Mouse (Mus musculus) lung, embryonic 15.5 days (tissue): ENCODE measurements around the gene Rab1a. TPM values are rescaled to one million over a fixed set of nuclear protein-coding genes. Genes with fewer than 3 reads are reported as not detected.
"Not testable (repeated sequence)": the region's sequence is repeated elsewhere in the genome, so short reads cannot be mapped to it uniquely, and the experiment has no call there.

Experiments used
- ATAC-seq: fragments of 200-750 bp; cut with Nextera tagmentation; 2 replicates; pipeline ENCODE4 v1.8.0; 2017; ENCODE audit warnings: moderate number of reproducible peaks, borderline replicate concordance; ENCODE audit not compliant: low FRiP score, low TSS enrichment; ENCODE audit errors: extremely low read depth
- H3K27ac ChIP-seq: fragments of 300-500 bp; sonication (generic); 2 replicates; pipeline ENCODE4 v1.5.1; 2015; ENCODE audit warnings: moderate library complexity, mild to moderate bottlenecking, inconsistent platforms
- H3K27me3 ChIP-seq: fragments of 300-500 bp; sonication (generic); 2 replicates; pipeline ENCODE4 v1.6.1; 2015; ENCODE audit warnings: inconsistent platforms
- H3K36me3 ChIP-seq: fragments of 300-500 bp; sonication (generic); 2 replicates; pipeline ENCODE4 v1.6.1; 2015; ENCODE audit warnings: inconsistent platforms
- H3K4me1 ChIP-seq: fragments of 300-500 bp; sonication (generic); 2 replicates; pipeline ENCODE4 v1.6.1; 2015; ENCODE audit warnings: inconsistent platforms
- H3K4me2 ChIP-seq: fragments of 300-500 bp; sonication (generic); 2 replicates; pipeline ENCODE4 v1.6.1; 2015; ENCODE audit warnings: inconsistent platforms, mild to moderate bottlenecking, moderate library complexity
- H3K4me3 ChIP-seq: fragments of 300-500 bp; sonication (generic); 2 replicates; pipeline ENCODE4 v1.5.1; 2015; ENCODE audit warnings: mild to moderate bottlenecking, inconsistent platforms
- H3K9ac ChIP-seq: fragments of 300-500 bp; sonication (generic); 2 replicates; pipeline ENCODE4 v1.6.1; 2015; ENCODE audit warnings: inconsistent platforms
- H3K9me3 ChIP-seq: fragments of 300-500 bp; sonication (generic); 2 replicates; pipeline ENCODE4 v1.6.1; 2016; ENCODE audit warnings: inconsistent platforms
- WGBS: fragments of 180-500 bp; shearing (Covaris S2); methylation state at CpG from one replicate; pipeline ENCODE4 v1.1.7; 2015; 5-methylcytosine and 5-hydroxymethylcytosine counted together
- polyA plus RNA-seq: library from polyadenylated mRNA; unstranded; fragments of >200 nt; fragmentation: Nextera tagmentation; extraction: Ambion mirVana; gene quantifications from 2 replicates; pipeline ENCODE4 v1.2.1, GENCODE M21; 2015

The Rab1a gene
- polyA plus RNA-seq: 274 and 283 TPM in 2 replicates

DNA sequence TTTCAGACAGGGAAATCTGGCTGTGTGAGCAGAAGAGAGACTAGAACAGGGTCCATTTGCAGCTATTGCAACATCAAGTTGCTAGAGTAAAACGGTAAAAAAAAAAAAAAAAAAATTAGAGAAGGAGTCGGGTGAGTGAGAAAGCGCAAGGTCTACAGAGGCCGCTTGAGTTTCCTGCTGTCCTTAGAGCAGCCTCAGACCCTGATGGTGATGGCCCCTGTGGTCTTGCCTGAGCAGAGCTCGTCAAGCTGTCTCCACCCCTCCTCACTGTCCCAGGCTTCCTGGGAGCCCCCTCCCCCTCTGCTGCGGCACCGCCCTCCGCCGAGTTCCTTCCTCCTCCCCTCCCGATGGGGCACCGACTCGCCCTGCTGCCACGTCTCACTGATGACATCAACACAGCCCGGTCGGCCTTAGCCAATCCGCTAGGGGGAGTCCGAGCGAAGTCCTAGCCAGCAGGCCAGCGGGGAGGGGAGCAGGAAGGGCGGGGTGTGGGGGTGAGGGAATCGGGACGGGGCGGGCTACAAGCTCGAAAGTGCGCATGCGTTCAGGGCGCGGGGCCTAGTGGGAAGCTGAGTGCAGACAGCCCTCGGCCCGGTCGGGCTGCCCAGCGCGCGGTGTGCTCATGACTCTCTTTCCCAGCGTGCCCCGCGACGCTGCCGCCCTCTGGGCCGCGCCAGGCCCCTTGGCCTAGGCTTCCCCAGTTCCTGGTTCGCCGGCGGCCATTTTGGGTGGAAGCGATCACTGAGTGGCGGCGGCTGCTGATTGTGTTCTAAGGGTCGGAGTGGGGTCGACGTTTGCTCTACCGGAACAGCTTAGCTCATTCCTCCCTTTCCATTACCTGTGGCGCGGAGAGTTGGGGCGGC lies at the start of gene Rab1a:
Gene Rab1a, plus strand, starts transcription at position 720 of the 863 bp plus-strand sequence.
- no peaks in the 10 kb centered on the region for H3K36me3 ChIP-seq
- peak within 1 kb of the TSS; percentile 100 for H3K4me3 ChIP-seq
- H3K4me1 ChIP-seq: peaks cover 26% of the 10 kb centered on the region
- WGBS: under 1% methylated on average over 54 of the region's 54 CpGs
- peak within 1 kb of the TSS; percentile 98 for H3K27ac ChIP-seq
- no peaks in the 10 kb centered on the region for H3K9me3 ChIP-seq
- peak; percentile 98 for ATAC-seq
- peak within 1 kb of the TSS; percentile 70 for H3K4me2 ChIP-seq
- peak within 1 kb of the TSS; percentile 98 for H3K9ac ChIP-seq
- no peaks in the 10 kb centered on the region for H3K27me3 ChIP-seq

DNA sequence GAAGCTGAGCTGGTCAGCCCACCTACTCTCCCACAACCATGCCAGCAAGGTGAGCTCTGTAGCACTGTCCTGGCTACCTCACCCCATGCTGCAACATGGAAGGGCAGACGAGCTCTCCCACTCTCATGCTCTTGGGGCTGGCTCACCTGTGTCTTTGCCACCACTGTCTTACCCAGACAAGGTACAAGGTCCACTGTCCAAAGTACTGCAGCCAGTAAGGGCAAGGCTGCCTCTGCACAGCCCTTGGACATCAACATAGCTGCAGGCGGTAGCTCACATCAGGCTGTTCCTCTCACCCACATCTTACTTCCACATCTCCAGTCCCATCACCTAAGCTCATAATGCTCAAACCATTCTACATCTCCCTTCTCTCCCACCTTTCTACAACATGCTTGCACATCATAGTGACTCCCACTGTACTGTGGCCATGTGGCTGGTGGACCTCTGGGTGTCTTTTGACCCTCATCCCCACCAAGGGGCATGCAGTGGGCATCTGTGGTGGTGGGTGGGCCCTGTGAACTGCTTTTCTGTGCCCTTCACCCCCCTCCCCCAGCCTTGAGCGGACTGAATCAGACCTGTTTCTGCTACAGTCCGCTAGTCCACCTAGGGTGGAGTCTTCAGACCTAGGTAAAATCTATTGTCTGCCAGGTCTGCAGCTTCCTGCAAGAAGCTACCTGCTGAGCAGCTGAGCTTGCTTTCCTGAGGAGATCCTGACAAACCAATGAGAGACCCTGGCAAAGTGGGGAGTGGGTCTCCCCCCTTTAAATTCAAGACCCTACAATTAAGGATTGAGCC lies 48.9 kb upstream of the Rab1a start:
- no peak overlapping the region for H3K27ac ChIP-seq
- no peak overlapping the region for H3K9ac ChIP-seq
- H3K4me1 ChIP-seq: no peaks in the 10 kb centered on the region
- WGBS: 77% methylated on average over 4 of the region's 4 CpGs
- ATAC-seq: no peak
- no peak overlapping the region for H3K4me2 ChIP-seq
- H3K27me3 ChIP-seq: no peaks in the 10 kb centered on the region
- no peak overlapping the region for H3K4me3 ChIP-seq
- no peaks in the 10 kb centered on the region for H3K36me3 ChIP-seq
- H3K9me3 ChIP-seq: no peaks in the 10 kb centered on the region

DNA sequence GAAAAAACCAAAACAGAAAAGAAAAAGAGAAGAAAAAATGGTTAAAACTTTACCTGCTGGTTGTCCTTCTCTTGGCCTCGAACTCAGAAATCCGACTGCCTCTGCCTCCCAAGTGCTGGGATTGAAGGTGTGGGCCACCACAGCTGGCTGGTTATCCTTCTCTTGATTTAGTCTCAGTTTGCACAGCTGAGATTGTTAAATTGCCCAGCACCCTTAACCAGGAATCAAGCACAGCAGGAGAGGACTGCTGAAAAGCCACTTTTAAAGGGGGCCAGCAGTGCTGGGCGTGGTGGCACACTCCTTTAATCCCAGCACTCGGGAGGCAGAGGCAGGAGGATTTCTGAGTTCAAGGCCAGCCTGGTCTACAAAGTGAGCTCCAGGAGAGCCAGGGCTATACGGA lies 47.7 kb upstream of the Rab1a start:
- 91% methylated on average over 5 of the region's 5 CpGs for WGBS
- H3K4me1 ChIP-seq, H3K27me3 ChIP-seq, H3K9me3 ChIP-seq, H3K4me2 ChIP-seq, ATAC-seq, H3K27ac ChIP-seq, H3K9ac ChIP-seq, H3K36me3 ChIP-seq, H3K4me3 ChIP-seq: not testable (repeated sequence)

DNA sequence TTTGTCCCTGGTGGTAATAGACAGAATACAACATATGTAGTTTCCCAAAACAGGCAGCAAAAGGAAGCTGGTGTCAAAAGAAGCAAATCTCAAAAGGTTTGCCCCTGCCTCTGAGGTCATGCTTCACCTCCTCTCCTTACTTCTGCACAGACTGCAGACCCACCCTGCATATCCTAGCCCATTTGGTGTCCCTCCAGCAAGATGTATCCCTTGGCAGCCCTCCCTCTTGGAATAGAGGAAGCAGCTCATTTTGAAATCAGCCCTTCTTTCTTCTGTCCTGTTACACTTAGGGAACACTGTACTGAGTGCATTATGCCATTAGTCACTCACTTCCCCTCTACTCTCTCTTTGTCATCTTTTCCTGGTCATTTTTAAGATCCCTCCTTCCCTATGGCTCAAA lies 42.4 kb upstream of the Rab1a start:
- no peaks in the 10 kb centered on the region for H3K27me3 ChIP-seq
- H3K4me1 ChIP-seq: no peaks in the 10 kb centered on the region
- H3K4me3 ChIP-seq: no peak overlapping the region
- no peaks in the 10 kb centered on the region for H3K9me3 ChIP-seq
- no peak overlapping the region for H3K4me2 ChIP-seq
- H3K9ac ChIP-seq: no peak overlapping the region
- H3K36me3 ChIP-seq: no peaks in the 10 kb centered on the region
- ATAC-seq: no peak
- no peak overlapping the region for H3K27ac ChIP-seq

DNA sequence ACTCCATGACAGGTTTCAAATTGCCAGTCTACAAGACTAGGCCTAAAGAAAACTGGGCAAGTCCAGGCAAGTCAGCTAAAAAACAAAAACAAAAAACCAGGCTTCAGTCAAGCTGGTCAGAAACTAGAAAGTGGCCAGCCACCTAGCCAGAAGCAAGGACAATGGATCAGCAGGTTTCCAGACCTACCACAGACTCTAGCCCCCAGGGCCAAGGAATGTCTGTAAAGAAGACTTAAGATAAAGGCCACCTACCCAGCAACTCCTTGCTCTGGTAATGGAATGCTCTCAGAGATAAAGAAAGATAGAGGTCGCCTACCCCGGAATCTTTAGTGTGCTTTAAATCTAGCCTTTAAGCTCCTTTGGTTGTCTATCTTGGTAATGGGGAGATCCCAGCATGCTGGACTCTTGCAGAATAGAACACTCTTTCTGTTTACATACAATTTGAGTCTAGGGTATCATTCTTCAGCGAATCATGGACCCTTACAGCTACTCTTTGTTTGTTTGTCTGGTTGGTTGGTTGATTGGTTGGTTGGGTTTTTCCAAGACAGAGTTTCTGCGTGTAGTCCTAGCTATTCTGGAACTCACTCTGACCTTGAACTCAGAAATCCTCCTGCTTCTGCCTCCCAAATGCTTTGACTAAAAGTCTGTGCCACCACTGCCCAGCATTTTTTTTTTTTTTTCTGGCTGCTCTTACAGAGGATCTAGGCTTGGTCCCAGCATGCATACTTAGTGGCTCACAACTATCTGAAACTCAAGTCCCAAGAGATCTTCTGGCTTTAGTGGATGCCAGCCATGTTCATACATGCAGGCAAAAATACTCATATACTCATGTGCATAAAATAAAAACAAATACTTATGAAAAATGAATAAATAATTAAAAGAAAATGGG lies 36.0 kb upstream of the Rab1a start:
- H3K4me3 ChIP-seq: no peak overlapping the region
- 54% methylated on average over 4 of the region's 4 CpGs for WGBS
- H3K27ac ChIP-seq: no peak overlapping the region
- no peak overlapping the region for H3K4me2 ChIP-seq
- no peaks in the 10 kb centered on the region for H3K36me3 ChIP-seq
- H3K9me3 ChIP-seq: no peaks in the 10 kb centered on the region
- H3K4me1 ChIP-seq: no peaks in the 10 kb centered on the region
- ATAC-seq: no peak
- no peaks in the 10 kb centered on the region for H3K27me3 ChIP-seq
- H3K9ac ChIP-seq: no peak overlapping the region

DNA sequence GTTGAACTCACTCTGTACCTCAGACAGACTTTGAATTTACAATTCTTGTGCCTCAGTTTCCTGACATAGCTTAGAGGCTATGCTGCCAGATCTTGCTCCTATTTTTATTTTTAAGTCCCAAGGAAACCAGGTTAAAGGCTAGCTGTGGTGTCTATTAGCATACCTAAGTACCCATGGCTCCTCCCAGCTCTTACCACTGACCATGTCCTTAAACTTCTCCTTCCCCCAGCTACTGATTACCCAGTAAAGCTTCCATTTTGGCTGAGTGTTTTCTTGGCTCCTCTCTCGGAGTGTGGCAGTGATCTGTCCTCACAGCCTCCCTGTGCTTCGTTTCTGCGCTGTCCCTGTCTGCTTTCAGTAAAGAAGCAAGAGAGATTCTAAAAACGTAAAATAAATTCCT lies 35.2 kb upstream of the Rab1a start:
- WGBS: 83% methylated on average over 4 of the region's 4 CpGs
- Histone ChIP-seq H3K4me1 (no peaks in the 10 kb centered on the region), H3K4me3 (no peak overlapping the region), H3K36me3 (no peaks in the 10 kb centered on the region), H3K9ac (no peak overlapping the region), H3K27me3 (no peaks in the 10 kb centered on the region), H3K27ac (no peak overlapping the region), H3K9me3 (no peaks in the 10 kb centered on the region), H3K4me2 (no peak overlapping the region)
- no peak for ATAC-seq

DNA sequence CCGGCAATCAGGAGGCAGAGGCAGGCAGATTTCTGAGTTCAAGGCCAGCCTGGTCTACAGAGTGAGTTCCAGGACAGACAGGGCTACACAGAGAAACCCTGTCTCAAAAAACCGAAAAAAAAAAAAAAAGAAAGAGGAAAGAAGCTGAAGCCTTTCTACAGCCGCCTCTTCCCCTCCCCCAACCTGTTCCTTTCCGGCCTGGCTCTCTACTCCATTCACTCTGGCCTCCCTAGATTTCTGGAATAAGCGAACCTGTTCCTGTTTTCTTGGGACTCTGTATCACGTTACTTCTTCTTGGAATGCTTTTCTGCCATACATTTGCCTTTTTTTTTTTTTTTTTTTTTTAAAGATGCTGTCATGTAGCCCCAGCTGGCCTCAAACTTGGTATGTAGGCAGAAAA lies 34.8 kb upstream of the Rab1a start:
- H3K36me3 ChIP-seq, H3K9ac ChIP-seq, H3K4me1 ChIP-seq, ATAC-seq, H3K4me2 ChIP-seq, H3K27ac ChIP-seq, H3K9me3 ChIP-seq, H3K27me3 ChIP-seq, H3K4me3 ChIP-seq: not testable (repeated sequence)
- WGBS: 65% methylated on average over 6 of the region's 6 CpGs

DNA sequence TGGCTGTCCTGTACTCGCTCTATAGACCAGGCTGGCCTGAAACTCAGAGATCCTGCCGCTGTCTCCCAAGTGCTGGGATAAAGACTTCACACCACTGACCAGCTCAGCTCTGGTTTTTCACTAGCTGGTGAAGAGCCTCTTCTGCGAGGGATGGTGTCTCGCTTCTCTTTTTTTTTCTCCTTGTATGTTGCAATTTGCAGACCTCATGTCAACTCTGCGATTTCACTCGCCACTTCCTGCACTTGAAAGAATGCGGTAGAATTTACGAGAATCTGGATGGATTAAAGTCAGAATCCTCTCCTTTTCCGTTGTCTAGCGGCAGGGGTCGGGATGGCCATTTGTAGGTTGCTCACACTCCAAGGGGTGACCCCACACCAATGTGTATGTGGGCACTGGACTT lies 32.3 kb upstream of the Rab1a start:
- Histone ChIP-seq H3K27ac (no peak overlapping the region), H3K4me1 (no peaks in the 10 kb centered on the region), H3K9ac (no peak overlapping the region), H3K4me3 (no peak overlapping the region), H3K36me3 (no peaks in the 10 kb centered on the region), H3K9me3 (no peaks in the 10 kb centered on the region), H3K4me2 (no peak overlapping the region), H3K27me3 (no peaks in the 10 kb centered on the region)
- no peak for ATAC-seq
- WGBS: 78% methylated on average over 11 of the region's 11 CpGs

DNA sequence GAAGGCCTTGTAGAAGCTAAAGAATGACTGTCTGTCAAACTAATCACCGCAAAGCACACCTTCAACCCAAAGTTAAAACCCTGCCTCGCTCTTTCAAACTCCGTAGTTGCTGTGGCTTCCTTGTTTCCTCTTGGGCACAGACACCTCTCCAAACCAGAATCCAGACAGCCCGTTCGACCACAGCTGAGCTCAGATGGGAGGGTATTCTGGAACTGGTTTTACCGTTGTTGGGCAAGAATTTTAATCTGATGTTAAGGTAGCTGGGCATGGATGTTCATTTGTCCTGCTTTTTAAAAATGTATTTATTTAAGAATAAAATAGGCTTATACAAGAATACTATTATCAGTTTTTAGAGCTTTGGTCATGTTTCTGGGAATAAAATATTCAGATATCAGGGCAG lies 14.0 kb upstream of the Rab1a start:
- no peaks in the 10 kb centered on the region for H3K27me3 ChIP-seq
- no peak overlapping the region for H3K27ac ChIP-seq
- H3K4me1 ChIP-seq: no peaks in the 10 kb centered on the region
- no peak overlapping the region for H3K4me3 ChIP-seq
- H3K9me3 ChIP-seq: no peaks in the 10 kb centered on the region
- H3K36me3 ChIP-seq: no peaks in the 10 kb centered on the region
- WGBS: 66% methylated on average over 6 of the region's 6 CpGs
- no peak for ATAC-seq
- no peak overlapping the region for H3K4me2 ChIP-seq
- H3K9ac ChIP-seq: no peak overlapping the region

DNA sequence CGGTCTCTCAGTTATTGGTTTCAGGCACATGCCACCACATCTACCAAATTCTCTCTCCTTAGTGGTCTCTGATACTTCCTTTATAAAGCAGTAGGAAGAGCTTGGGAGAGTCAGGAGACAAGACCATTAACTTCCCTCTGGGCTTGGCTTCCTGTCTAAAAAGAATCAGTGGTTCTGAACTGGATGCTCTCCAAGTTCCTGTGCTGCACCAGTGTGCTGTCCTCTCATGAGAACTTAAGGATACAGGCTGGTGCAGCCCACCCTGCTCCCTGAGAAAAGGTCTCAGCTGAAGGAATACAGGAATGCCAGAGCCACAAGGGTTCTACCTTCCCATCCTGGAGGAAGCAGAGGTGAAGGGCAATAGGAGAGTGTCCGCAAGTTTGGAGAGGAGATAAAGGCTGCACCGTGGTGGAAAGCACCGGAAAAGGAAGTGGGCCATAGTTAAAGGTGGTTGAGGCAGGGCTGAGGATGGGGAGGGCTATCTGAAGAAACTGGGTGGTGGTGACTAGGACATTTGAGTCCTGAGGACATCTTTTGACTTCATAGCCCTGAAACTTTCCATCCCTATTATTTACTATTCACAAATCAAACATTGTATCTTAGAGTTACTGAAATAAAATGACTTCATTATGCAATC lies 8.0 kb upstream of the Rab1a start:
- H3K27ac ChIP-seq: no peak overlapping the region
- no peaks in the 10 kb centered on the region for H3K9me3 ChIP-seq
- 75% methylated on average over 4 of the region's 4 CpGs for WGBS
- no peak overlapping the region for H3K4me2 ChIP-seq
- H3K4me3 ChIP-seq: no peak overlapping the region
- ATAC-seq: no peak
- H3K36me3 ChIP-seq: no peaks in the 10 kb centered on the region
- H3K9ac ChIP-seq: no peak overlapping the region
- no peaks in the 10 kb centered on the region for H3K4me1 ChIP-seq
- no peaks in the 10 kb centered on the region for H3K27me3 ChIP-seq

DNA sequence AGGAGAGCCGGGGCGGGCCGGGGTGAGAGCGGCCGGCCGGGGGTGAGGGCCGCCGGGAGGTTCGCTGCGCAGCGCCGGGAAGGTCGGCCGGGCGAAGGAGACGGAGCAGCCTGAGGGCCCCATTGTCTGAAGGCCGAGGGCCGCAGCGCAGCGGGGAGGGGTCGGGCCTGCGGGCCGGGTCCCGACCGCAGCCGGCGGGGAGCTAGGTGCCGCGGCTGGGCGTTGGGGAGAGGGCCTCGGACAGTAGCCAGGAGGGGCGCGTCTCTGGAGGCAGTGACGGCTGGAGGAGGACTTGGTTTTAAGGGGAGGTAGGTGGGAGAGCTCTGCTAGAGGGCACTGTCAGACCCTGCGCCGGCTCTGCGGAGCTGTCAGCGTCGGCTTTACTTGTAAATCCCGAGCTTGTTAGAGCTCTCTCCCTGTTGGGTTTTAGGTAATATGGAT lies 449 bp downstream of the Rab1a start:
- no peaks in the 10 kb centered on the region for H3K9me3 ChIP-seq
- H3K4me3 ChIP-seq: peak overlapping the region; percentile 100
- ATAC-seq: peak; percentile 16; the same call in 1 of the 2 replicates
- WGBS: 0% methylated on average over 40 of the region's 40 CpGs
- H3K9ac ChIP-seq: peak overlapping the region; percentile 98
- peak overlapping the region; percentile 98 for H3K27ac ChIP-seq
- no peaks in the 10 kb centered on the region for H3K36me3 ChIP-seq
- peak overlapping the region; percentile 70 for H3K4me2 ChIP-seq
- H3K27me3 ChIP-seq: no peaks in the 10 kb centered on the region
- peaks cover 32% of the 10 kb centered on the region for H3K4me1 ChIP-seq
